Mouse (Mus musculus) G1E (cell line): ENCODE measurements at regions not wholly inside any gene's neighbourhood (a gene's known extent, or its start where the extent isn't known, plus 50 kb on each side); places are given as distances from the start of the nearest gene placed in this dataset.

Experiments used
- ATAC-seq: 2 replicates; pipeline ENCODE4 v1.8.0; 2016; ENCODE audit warnings: mild to moderate bottlenecking; ENCODE audit not compliant: insufficient number of reproducible peaks, poor library complexity, low FRiP score, severe bottlenecking; ENCODE audit errors: extremely low read depth
- DNase-seq: peaks from one replicate; pipeline ENCODE4 v3.0.0; 2012; ENCODE audit warnings: low spot score
- H3K27me3 ChIP-seq: 2 replicates; pipeline ENCODE4 v1.6.1; 2012; ENCODE audit warnings: mild to moderate bottlenecking, low read length, inconsistent platforms; ENCODE audit not compliant: insufficient read depth
- H3K36me3 ChIP-seq: replicated peaks from 2 replicates; pipeline ENCODE3; 2012; ENCODE audit warnings: mild to moderate bottlenecking, inconsistent platforms
- H3K4me1 ChIP-seq: 2 replicates; pipeline ENCODE4 v1.6.1; 2012; ENCODE audit warnings: low read depth, low read length, inconsistent platforms, mixed read lengths; ENCODE audit not compliant: insufficient read depth
- H3K4me3 ChIP-seq: 2 replicates; pipeline ENCODE4 v1.5.1; 2012; ENCODE audit warnings: low read depth, mild to moderate bottlenecking, inconsistent platforms, low read length, moderate library complexity, mixed read lengths
- H3K9me3 ChIP-seq: replicated peaks from 2 replicates; pipeline ENCODE4 v1.6.1; 2012; ENCODE audit warnings: inconsistent platforms
- CTCF ChIP-seq: IDR thresholded peaks from 2 replicates; pipeline ENCODE4 v1.5.1; 2012; ENCODE audit warnings: low read depth, low read length, inconsistent platforms, mixed read lengths
- GATA1 ChIP-seq: IDR thresholded peaks from 2 replicates; pipeline ENCODE4 v1.6.1; 2012; ENCODE audit warnings: borderline replicate concordance, low read length, inconsistent platforms, mixed read lengths
- GATA2 ChIP-seq: IDR thresholded peaks from 2 replicates; pipeline ENCODE4 v1.6.1; 2012; ENCODE audit warnings: low read depth, low read length, inconsistent platforms, borderline replicate concordance
- POLR2AphosphoS5 ChIP-seq: IDR thresholded peaks from 2 replicates; pipeline ENCODE4 v1.6.1; 2012; ENCODE audit warnings: low read depth, low read length, inconsistent platforms; ENCODE audit not compliant: insufficient replicate concordance
- TAL1 ChIP-seq: conservative IDR thresholded peaks from 2 replicates; pipeline ENCODE4 v1.6.1; 2012; ENCODE audit warnings: low read depth, low read length, inconsistent platforms, mixed read lengths

DNA sequence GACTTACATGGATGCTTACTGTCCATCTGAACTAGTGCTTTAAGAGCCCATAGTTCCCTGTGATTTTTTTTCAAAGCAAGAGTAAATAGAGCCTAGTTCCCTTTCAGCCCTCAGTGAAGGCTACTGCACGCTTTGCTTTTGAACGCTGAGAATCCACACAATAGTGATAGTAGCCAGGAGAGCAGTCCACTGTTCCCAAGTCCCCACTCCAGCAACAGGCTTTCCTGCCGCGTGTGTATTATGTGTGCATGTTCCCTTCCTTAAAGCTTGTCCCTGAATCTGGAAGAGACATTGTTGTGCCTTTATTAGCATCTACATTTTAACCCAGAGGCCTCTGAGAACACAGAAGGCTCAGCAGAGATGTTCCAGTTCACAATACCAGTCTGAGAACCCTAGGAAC, 317.7 kb downstream of the Cd83 start:
- no peak for DNase-seq
- H3K4me1 ChIP-seq: no peaks in the 10 kb centered on the region
- TF ChIP-seq TAL1: no peak
- no peak for TF ChIP-seq GATA2
- TF ChIP-seq POLR2AphosphoS5: no peak
- TF ChIP-seq GATA1: no peak
- TF ChIP-seq CTCF: no peak
- H3K4me3 ChIP-seq: no peak overlapping the region
- peaks cover 3% of the 10 kb centered on the region; the same call in 1 of the 2 replicates for H3K27me3 ChIP-seq
- no peak for ATAC-seq
- H3K36me3 ChIP-seq: no peaks in the 10 kb centered on the region
- H3K9me3 ChIP-seq: no peaks in the 10 kb centered on the region

DNA sequence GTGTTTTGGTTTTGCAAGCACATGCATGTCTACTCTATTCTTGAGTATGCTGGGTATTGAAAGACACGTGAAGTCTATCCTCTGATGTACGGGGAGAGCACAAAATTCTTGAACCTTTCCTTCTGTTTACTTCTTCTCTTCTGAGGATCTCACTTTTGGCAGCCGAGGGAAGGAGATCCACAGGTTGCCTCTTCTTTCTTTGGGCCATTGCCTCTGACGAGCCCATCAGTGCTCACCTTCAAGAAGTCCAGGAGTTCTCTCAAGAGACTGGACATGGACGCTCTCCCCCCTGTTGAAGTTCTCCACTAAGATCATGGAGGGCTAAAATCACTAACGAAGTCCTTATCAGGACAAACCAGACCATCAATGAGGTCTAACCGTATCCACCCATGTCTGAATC, 318.8 kb downstream of the Cd83 start:
- no peak overlapping the region for H3K4me3 ChIP-seq
- H3K27me3 ChIP-seq: peaks cover 4% of the 10 kb centered on the region; the same call in 1 of the 2 replicates
- TF ChIP-seq POLR2AphosphoS5 (no peak), CTCF (no peak)
- DNase-seq: no peak
- no peaks in the 10 kb centered on the region for H3K9me3 ChIP-seq
- H3K4me1 ChIP-seq: no peaks in the 10 kb centered on the region
- no peaks in the 10 kb centered on the region for H3K36me3 ChIP-seq
- no peak for ATAC-seq

DNA sequence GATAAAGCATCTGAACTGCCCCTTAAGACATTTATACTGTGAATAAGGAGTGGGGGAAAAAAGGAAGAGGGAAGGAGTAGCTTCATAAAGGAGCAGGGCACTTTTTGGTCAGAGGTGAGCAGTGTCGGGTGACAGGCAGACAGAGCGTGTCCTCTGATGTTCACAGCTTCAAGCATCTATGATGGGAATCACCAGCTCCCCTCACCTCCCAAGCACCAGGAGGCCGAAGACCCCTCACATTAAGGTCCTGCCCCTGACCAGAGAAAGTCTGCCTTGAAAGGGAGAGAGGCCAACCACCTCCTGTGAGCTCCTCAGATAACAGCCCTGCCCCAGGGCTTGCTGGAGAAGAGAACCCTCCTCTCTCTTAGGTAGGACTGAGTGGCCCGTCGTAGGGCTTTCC, 320.6 kb downstream of the Cd83 start:
- no peak for TF ChIP-seq TAL1
- TF ChIP-seq POLR2AphosphoS5: no peak
- no peak for TF ChIP-seq GATA1
- no peak for TF ChIP-seq CTCF
- no peak for TF ChIP-seq GATA2
- Histone ChIP-seq H3K4me3 (no peak overlapping the region), H3K36me3 (no peaks in the 10 kb centered on the region), H3K27me3 (peaks cover 4% of the 10 kb centered on the region; the same call in 1 of the 2 replicates), H3K4me1 (no peaks in the 10 kb centered on the region), H3K9me3 (no peaks in the 10 kb centered on the region)
- no peak for DNase-seq
- ATAC-seq: no peak

DNA sequence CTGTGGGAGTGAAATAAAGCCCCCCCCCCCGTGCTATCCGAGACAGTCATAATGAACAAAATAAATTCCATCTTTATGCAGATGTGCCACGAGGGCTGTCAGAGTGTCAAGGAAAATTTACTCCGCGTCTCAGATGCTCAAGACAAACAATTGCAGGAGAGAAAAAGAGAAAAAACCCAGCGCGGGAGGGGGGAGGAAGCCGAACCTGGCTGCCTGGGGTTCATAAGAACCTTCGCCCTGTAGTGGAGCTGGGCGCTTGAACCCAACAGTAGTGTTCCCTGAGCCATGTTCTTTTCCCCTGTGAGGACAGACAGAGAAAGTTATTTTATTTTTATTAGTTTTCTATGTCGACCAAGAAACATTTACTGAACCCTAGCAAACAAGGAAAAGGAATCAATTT, 324.1 kb downstream of the Cd83 start:
- TF ChIP-seq TAL1 (no peak), GATA2 (no peak), CTCF (no peak), POLR2AphosphoS5 (no peak), GATA1 (no peak)
- ATAC-seq (no peak), DNase-seq (no peak)
- Histone ChIP-seq H3K36me3 (no peaks in the 10 kb centered on the region), H3K4me1 (no peaks in the 10 kb centered on the region), H3K4me3 (no peak overlapping the region), H3K9me3 (no peaks in the 10 kb centered on the region), H3K27me3 (peaks cover 4% of the 10 kb centered on the region; the same call in 1 of the 2 replicates)

DNA sequence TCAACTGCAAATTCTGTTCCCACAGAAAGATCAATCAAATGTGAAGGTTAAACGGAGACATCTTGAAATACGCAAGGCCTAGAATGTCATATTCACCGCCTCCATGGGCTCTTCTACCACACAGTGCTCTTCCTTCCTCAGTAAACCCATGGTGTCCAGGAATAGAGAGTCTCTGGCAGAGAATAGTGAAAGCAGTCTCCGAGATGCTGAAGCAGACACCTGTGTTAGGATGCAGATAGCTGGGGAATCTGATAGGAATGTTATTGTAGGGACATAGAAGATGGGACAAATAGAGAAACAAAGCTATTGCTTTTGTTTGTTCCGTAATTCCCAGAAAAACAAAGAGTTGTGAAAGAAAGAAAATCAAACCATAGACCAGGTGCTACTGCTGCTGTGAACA, 328.5 kb downstream of the Cd83 start:
- no peaks in the 10 kb centered on the region for H3K9me3 ChIP-seq
- no peaks in the 10 kb centered on the region for H3K36me3 ChIP-seq
- H3K27me3 ChIP-seq: peaks cover 4% of the 10 kb centered on the region; the same call in 1 of the 2 replicates
- TF ChIP-seq GATA1 (no peak), POLR2AphosphoS5 (no peak), TAL1 (no peak), CTCF (no peak), GATA2 (no peak)
- no peak overlapping the region for H3K4me3 ChIP-seq
- ATAC-seq (no peak), DNase-seq (no peak)
- H3K4me1 ChIP-seq: no peaks in the 10 kb centered on the region

DNA sequence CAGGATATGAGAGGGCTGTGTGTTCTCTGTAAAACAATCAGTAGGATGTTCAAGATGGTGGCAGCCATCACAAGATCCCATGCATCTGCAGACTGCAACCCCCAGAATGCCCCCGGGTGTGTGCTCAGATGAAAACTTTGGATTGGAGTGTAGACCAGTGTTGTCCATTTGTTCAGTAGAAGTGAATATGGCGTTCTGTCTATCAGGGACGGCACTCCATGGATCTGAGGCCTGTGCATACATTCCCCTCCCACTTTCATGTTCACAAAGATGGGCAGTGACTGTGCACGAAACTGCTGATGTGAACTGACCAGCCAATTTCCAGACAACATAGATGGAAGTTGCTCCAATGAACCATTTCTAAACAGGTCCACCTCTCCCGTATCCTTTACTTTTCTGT, 330.3 kb downstream of the Cd83 start:
- no peak for ATAC-seq
- Histone ChIP-seq H3K4me1 (no peaks in the 10 kb centered on the region), H3K4me3 (no peak overlapping the region), H3K9me3 (no peaks in the 10 kb centered on the region), H3K36me3 (no peaks in the 10 kb centered on the region), H3K27me3 (peaks cover 4% of the 10 kb centered on the region; the same call in 1 of the 2 replicates)
- no peak for TF ChIP-seq CTCF
- no peak for TF ChIP-seq POLR2AphosphoS5
- TF ChIP-seq GATA2: no peak
- no peak for TF ChIP-seq GATA1
- no peak for TF ChIP-seq TAL1
- no peak for DNase-seq
